Mouse (Mus musculus): ENCODE data around the gene Gng2.

The Gng2 gene

DNA sequence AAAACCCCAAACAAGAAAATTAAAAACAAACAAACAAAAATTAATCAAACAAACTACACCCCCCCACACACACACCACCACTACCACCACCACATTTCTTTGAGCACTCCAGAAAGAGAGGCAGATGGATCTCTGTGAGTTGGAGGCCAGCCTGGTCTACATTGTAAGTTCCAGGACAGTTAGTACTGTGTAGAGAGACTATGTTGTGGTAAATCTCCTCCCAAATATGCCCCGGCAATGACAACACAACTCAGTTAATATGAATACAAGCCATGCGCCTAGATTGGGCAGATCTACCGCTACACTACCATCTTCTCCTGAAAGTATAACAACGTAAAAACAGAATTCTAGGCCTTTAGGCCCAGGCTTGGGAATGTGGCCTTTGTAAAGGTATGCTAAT is 117.1 kb downstream of the Gng2 start:
- in situ Hi-C loops (cut with MboI, MseI), result no loop called here

- in situ Hi-C loops (cut with MboI, MseI), result no loop called here
These were observed 118.3 kb downstream of the Gng2 start for GRCm38 (mm10) chr14:19858808-19859776.

DNA sequence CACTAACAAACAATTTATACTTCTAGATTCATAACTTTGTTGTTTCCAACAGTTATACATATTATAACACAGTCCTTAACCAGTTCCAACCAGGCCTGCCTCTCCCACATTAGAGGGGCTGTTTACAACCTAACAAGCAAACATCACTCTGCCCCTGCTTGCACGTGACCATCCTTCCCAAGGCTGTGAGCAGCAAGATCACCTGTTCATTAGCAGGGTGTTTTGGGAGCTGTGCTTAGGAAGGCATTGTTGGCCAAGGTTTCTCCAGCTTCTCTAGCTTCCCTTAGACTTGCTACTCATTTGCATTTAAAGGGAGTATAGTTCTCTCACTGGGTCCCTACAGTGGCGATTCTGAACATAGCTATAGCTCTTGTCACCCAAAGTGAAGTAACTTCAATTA is 119.1 kb downstream of the Gng2 start:
- in situ Hi-C loops (cut with MboI, MseI), result no loop called here

- in situ Hi-C loops (cut with MboI, MseI), result no loop called here
These were observed 124.0 kb downstream of the Gng2 start for GRCm38 (mm10) chr14:19853471-19853870.

DNA sequence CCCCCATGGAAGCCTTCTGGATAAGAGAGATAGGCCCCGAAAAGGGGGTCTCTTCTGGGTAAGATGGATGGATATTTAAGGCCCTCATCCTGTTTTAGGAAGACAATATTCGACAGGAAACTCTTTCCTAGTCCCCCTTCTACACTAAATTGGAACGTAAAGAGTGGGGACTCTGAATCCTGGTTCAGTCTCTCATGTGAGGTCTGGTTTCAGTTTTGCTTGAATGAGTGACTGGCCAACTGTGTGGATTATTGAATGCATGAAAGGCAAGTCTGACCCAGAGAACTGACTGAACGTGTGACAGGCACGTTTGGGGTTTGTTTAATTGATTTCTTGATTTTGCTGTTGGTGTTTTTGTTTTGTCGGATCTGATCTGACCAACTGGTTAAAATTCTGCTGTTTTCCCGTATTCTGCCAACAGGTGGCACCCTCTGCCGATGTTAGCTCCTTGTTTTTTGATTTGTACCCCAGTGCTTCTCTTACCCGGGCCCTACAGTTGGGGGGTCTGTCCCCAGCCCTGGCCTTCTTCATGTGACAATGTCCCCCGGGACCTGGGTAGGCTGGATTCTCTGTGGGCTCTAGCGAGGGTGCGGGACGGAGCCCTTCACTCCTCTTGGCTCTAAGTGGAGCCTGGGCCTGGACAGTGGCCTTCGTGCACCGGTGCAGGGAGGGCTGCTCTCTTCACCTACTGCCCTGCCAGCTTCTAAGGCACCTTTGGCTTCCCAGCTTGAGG is 137.7 kb downstream of the Gng2 start:
- in situ Hi-C loops (cut with MboI, MseI), result loop anchor here (5.0 to 10.0 kb wide), 2 partner anchors 233 to 415 kb away; no protein-coding TSS in a partner anchor

- in situ Hi-C loops (cut with MboI, MseI), result loop anchor here (5.0 to 10.0 kb wide), 2 partner anchors 236 to 419 kb away; no protein-coding TSS in a partner anchor
These were observed 141.1 kb downstream of the Gng2 start for GRCm38 (mm10) chr14:19836289-19836688.

GRCm38 (mm10) chr14:19825481-19825880 is 151.9 kb downstream of the Gng2 start:
- in situ Hi-C loops (cut with MboI, MseI), result no loop called here

DNA sequence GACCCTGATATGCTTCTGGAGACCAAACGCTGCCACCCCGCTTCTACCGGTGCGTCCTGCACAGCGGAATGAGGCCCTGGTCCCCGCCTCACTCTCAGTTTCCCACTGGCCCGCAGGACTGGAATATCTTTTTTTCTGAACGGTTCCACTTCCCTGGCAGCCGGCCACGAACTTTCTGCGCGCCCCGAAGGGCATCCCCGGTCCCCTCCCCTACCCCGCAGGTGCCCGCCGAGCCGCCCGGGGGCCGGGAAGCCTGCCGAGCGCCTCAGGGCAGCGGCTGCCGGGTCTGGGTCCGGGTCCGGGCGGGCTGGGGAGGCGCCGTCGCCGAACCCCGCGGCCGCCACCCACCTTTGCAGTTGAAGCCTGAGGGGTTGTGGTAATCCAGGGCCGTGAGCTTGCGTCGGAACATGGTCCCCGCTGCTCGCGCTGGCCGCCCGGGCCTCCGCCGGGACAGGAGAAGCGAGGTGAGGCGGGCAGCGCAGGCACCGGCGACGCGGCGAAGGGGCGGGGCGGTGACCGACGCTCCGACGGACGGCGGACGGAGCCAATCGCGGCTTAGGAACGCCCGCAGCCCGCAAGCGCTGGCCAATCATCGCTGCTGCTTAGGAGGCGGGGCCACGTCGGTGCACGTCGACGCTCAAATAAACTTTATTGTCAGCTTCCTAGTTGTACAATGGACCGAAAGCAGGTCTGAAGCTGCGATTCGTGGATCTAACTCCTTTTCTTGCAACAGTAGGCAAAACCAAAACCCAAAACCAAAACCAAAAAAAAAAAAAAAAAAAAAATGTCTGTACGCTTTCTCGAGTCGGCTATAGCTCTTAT is 153.9 kb downstream of the Gng2 start, which contains the start of gene Rtraf:
Gene Rtraf, minus strand, starts transcription at position 504 of the 822 bp plus-strand sequence.
- in situ Hi-C loops (cut with MboI, MseI), result loop anchor here (25.0 kb wide), 1 partner anchor 236 kb away; the partner anchor contains the start of gene Gm2237
